Mouse (Mus musculus) brain, embryonic 14.5 days (tissue): ENCODE results near the gene Tstd2.

Experiments
- CTCF ChIP-seq: fragments of 200-500 bp; IDR thresholded peaks from 2 replicates; pipeline ENCODE4 v1.5.1; 2012; ENCODE audit warnings: inconsistent platforms, mild to moderate bottlenecking, moderate library complexity, borderline replicate concordance; ENCODE audit not compliant: insufficient read depth, insufficient read length; ENCODE audit errors: extremely low read depth
- POLR2A ChIP-seq: fragments of 200-500 bp; IDR thresholded peaks from 2 replicates; pipeline ENCODE4 v1.6.1; 2012; ENCODE audit warnings: mild to moderate bottlenecking, inconsistent platforms, borderline replicate concordance; ENCODE audit not compliant: poor library complexity, insufficient read depth, insufficient read length, severe bottlenecking; ENCODE audit errors: extremely low read depth

DNA sequence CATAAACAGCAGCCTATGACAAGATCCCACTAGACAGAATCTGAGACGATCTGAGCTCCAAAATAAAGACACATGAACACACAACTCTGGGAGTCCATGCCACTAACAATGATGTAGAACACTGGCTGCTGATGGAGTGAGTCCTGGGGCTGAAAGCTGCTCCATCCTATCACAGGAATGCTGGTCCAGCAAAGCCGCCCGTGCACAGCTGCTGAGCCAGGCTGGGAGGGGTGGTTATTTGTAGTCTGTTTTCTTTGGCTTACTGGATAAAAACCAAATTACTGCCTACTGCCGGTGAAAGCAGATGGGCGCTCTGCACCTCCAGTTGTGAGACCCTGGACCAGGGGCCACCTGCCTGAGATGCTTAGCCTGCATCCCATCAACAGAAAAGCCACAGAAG lies 38.5 kb upstream of the Tstd2 start:
- no peak for TF ChIP-seq CTCF
- TF ChIP-seq POLR2A, result no peak
